Mouse (Mus musculus): Measurements from ENCODE around the gene Xpnpep1. TPM values are rescaled to one million over a fixed set of nuclear protein-coding genes. Genes with fewer than 3 reads are reported as not detected.

Gene Xpnpep1
- polyA plus RNA-seq, 1 experiment from 2014 or later, result 144 TPM

DNA sequence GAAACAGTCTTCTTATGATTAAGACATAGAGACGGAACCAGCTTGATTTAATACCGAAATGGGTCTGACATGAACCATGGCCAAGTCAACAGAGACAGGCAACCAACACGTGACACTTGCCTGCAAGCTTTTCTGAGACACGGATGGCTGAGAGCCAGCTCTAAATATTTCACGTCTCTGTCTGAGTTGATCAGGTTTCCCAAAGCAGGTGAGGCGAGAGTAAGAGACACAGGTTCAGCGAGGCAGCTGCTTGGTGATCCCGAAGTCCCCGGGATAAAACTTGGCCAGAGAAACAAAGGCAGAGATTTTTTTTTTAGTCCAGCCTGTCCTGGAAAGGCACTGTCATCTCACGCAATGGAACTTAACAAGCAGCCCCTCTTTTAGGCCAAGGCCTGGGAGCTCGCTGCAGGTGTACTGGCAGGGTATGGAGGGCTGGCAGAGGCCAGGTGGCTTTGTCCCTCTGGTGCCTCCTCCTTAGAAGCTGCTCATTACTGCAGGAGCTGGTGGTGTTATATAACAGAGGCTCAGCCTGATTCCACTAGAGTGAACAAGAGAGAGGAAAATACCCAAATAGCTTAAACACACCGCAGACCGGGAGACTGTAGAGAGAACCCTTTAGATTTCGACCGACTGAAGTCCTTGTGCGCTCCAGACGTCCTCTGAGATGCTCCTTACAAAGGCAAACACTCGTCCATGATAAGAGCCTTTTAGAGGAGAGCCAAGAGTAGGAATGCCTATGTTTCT is 36.4 kb upstream of the Xpnpep1 start:
- 0 out of 2 replicates have a peak overlapping the region, but pooled peaks have one; percentile 1 for H3K4me2 ChIP-seq

DNA sequence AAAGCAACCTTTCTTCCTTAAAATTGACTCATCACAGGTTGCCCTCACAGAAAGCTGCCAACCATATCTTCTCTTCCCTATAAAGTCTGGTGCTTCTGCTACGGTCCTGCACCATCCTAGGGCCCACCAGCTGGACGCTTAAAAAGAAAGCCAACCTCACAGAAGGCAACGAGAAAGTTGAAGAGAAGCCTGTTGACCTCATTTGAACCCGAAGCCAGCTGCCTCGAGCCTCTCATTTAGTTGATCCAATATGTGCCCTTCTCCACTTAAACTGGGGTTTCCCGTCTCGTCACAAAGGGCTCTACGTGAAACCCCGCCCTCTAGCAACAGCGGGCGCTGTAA is 35.9 kb upstream of the Xpnpep1 start:
- peaks cover 63% of the 10 kb centered on the region for H3K4me1 ChIP-seq
- 0 out of 2 replicates have a peak overlapping the region, but pooled peaks have one; percentile 1 for H3K4me2 ChIP-seq
- no peaks in the 10 kb centered on the region for H3K9me3 ChIP-seq
- no peak overlapping the region for H3K9ac ChIP-seq
- H3K36me3 ChIP-seq, result no peaks in the 10 kb centered on the region
- WGBS, result 59% methylated on average over 11 of the region's 11 CpGs
- no peaks in the 10 kb centered on the region for H3K27me3 ChIP-seq
- H3K4me3 ChIP-seq, result no peak overlapping the region
- H3K27ac ChIP-seq, result peak overlapping the region; percentile 54
- ATAC-seq (ENCODE audit: insufficient number of reproducible peaks, low FRiP score, low TSS enrichment, low read depth), result no peak

More for the DNA sequence above, 36.4 kb upstream of the Xpnpep1 start:
- H3K27me3 ChIP-seq, result no peaks in the 10 kb centered on the region
- peak overlapping the region; percentile 54 for H3K27ac ChIP-seq
- 39% methylated on average over 18 of the region's 18 CpGs for WGBS
- no peaks in the 10 kb centered on the region for H3K9me3 ChIP-seq
- H3K4me1 ChIP-seq, result peaks cover 65% of the 10 kb centered on the region
- ATAC-seq (ENCODE audit: insufficient number of reproducible peaks, low FRiP score, low TSS enrichment, low read depth), result 0 out of 2 replicates have a peak, but pooled peaks have one; percentile 23
- no peak overlapping the region for H3K9ac ChIP-seq
- no peak overlapping the region for H3K4me3 ChIP-seq
- H3K36me3 ChIP-seq, result no peaks in the 10 kb centered on the region

DNA sequence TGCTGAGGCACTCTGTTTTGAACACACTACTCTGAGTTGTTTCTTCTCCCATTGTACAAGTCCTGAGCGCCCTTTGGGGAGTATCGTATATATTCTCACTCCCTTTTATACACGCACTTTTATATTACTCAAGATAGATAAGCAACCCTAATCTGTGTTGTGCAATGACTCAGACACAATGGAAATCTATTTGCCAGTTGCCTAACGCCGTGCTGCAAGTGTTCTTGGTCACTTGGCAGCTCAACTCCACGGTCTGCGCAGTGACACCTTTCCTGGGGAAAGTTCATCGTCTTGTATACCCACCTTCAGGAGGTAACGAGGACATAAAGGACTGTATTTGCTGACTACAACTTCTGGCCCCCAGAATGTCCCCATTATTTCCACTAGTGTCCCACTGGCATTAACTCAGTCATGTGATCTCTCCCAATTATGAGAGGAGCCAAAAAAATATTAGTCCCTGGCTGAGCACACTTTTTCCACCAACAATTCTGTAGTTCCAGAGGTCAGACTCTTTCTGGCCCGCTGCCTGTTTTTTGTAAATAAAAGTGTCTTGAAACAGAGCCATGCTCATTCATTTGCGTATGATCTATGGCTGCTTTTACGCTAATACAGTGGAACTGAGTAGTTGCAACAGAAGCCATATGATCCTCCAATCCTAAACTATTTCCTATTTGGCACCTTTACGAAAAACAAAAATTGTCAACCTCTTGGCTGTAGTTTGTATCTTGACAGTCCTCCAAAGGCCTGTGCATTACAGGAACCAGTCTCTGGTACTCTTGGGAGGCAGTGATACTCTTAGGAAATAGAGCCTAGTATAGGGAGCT is 35.1 kb upstream of the Xpnpep1 start:
- WGBS, result 64% methylated on average over 13 of the region's 13 CpGs
- Histone ChIP-seq H3K9me3 (no peaks in the 10 kb centered on the region), H3K27me3 (no peaks in the 10 kb centered on the region), H3K4me2 (no peak overlapping the region), H3K4me3 (no peak overlapping the region), H3K9ac (no peak overlapping the region), H3K27ac (peak overlapping the region; percentile 54; the same call in 1 of the 2 replicates), H3K36me3 (no peaks in the 10 kb centered on the region), H3K4me1 (peaks cover 60% of the 10 kb centered on the region)
- no peak for ATAC-seq (ENCODE audit: insufficient number of reproducible peaks, low FRiP score, low TSS enrichment, low read depth)

DNA sequence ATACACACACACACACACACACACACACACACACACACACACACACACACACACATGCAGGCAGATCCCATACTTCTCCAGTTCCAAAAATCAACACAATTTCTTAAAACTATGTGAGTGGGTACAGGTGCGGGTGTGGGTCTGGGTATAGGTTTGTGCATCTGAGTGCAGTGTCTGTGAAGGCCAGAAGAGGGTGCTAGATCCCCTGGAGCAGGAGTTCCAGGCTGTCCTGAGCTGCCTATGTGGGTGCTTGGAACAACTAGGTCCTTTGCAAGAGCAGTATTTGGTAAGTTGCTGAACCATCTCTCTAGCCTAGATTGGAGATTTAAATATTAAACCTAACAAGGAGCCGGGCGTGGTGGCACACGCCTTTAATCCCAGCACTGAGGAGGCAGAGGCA is 33.5 kb upstream of the Xpnpep1 start:
- no peak overlapping the region for H3K27ac ChIP-seq
- H3K4me1 ChIP-seq, result peaks cover 52% of the 10 kb centered on the region
- H3K4me3 ChIP-seq, result no peak overlapping the region
- H3K4me2 ChIP-seq, result no peak overlapping the region
- no peak for ATAC-seq (ENCODE audit: insufficient number of reproducible peaks, low FRiP score, low TSS enrichment, low read depth)
- H3K36me3 ChIP-seq, result no peaks in the 10 kb centered on the region
- 99% methylated on average over 4 of the region's 4 CpGs for WGBS
- H3K27me3 ChIP-seq, result no peaks in the 10 kb centered on the region
- no peaks in the 10 kb centered on the region for H3K9me3 ChIP-seq
- H3K9ac ChIP-seq, result no peak overlapping the region

DNA sequence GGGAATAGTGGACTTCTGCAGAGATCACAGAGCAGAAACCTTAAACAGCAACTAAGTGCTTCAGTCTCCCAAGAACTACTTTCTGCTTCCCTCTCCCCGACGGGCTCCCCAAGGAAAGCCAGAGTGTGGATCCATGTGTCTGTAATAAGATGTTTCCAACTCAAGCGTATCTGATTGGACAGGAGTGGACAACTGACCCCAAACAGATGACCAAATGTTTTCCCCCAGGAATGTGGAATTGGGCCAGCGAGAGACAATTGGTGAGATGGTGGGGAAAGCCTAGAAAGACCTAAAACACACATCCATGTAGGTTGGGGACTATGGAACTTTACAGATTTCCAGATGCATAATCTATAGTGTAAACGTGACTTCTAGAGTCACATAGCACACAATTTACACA is 32.4 kb upstream of the Xpnpep1 start:
- Histone ChIP-seq H3K9me3 (no peaks in the 10 kb centered on the region), H3K4me2 (no peak overlapping the region), H3K27ac (peak overlapping the region; percentile 24), H3K36me3 (no peaks in the 10 kb centered on the region), H3K27me3 (no peaks in the 10 kb centered on the region), H3K9ac (no peak overlapping the region), H3K4me1 (peaks cover 47% of the 10 kb centered on the region), H3K4me3 (no peak overlapping the region)
- WGBS, result 80% methylated on average over 5 of the region's 5 CpGs
- no peak for ATAC-seq (ENCODE audit: insufficient number of reproducible peaks, low FRiP score, low TSS enrichment, low read depth)

DNA sequence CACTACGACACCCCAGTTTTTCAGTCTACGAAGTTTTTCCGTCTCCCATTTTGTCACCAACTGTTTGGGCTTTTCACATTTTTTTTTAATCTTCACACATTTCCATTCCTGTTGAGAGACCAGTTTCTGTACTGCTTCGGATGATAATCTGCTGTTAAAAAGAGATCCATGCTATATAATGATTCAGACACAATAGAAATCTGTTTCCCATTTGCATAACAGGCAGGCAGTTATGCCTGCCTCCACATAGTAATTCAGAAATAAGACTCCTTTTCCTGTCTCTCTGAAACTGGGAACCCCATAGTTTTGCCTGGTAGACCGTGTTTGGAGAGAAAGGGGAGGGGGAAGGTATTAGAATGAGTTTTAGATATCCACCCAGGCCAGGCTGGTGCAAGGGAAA is 31.6 kb upstream of the Xpnpep1 start:
- no peak overlapping the region for H3K4me3 ChIP-seq
- H3K4me1 ChIP-seq, result peaks cover 45% of the 10 kb centered on the region
- H3K9ac ChIP-seq, result no peak overlapping the region
- no peaks in the 10 kb centered on the region for H3K27me3 ChIP-seq
- H3K4me2 ChIP-seq, result no peak overlapping the region
- 21% methylated on average over 5 of the region's 5 CpGs for WGBS
- no peaks in the 10 kb centered on the region for H3K9me3 ChIP-seq
- H3K36me3 ChIP-seq, result no peaks in the 10 kb centered on the region
- H3K27ac ChIP-seq, result 0 out of 2 replicates have a peak overlapping the region, but pooled peaks have one; percentile 30
- no peak for ATAC-seq (ENCODE audit: insufficient number of reproducible peaks, low FRiP score, low TSS enrichment, low read depth)

DNA sequence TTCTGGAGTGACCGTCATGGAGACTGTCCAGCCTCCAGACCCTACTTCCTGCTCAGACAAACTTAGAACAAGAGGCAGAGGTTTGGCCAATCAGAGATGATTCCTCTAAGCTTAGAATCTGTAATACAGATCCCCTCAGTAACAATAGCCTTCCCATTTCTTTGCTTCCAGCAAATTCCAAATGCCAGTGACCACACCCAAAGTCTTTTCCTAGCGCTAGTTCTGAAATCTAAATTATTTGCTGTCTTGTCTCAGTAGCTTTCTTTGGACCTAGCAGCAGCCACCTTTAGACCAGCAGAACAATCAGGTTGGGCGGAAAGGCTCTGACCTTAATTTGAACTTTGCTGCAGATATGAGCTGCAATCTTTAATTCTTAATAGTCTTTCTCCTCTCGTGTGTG is 30.9 kb upstream of the Xpnpep1 start:
- no peak overlapping the region for H3K9ac ChIP-seq
- no peaks in the 10 kb centered on the region for H3K36me3 ChIP-seq
- no peak overlapping the region for H3K4me3 ChIP-seq
- no peaks in the 10 kb centered on the region for H3K27me3 ChIP-seq
- WGBS, result 49% methylated on average over 4 of the region's 4 CpGs
- no peak overlapping the region for H3K27ac ChIP-seq
- no peak for ATAC-seq (ENCODE audit: insufficient number of reproducible peaks, low FRiP score, low TSS enrichment, low read depth)
- H3K9me3 ChIP-seq, result no peaks in the 10 kb centered on the region
- H3K4me2 ChIP-seq, result no peak overlapping the region
- H3K4me1 ChIP-seq, result peaks cover 45% of the 10 kb centered on the region

DNA sequence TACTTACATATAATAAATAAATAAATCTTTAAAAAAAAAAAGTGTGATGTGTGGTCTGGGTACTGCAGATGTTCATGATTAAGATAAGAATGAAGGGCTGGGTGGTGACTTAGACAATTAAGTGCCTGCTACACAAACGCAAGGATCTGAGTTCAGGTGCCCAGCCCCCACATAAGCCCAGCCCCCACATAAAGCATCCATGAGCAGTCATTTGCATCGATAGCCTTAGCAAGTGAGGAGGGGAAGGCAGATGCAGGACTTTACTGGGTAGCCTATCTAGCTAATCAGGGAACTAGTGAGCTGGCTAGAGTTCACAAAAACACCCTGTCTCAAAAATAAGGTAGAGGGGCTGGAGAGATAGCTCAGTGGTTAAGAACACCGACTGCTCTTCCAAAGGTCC is 29.4 kb upstream of the Xpnpep1 start:
- Histone ChIP-seq H3K27me3 (no peaks in the 10 kb centered on the region), H3K9me3 (no peaks in the 10 kb centered on the region), H3K4me1 (peaks cover 44% of the 10 kb centered on the region), H3K4me2 (no peak overlapping the region), H3K4me3 (no peak overlapping the region), H3K9ac (no peak overlapping the region), H3K36me3 (no peaks in the 10 kb centered on the region), H3K27ac (no peak overlapping the region)
- 65% methylated on average over 3 of the region's 3 CpGs for WGBS
- no peak for ATAC-seq (ENCODE audit: insufficient number of reproducible peaks, low FRiP score, low TSS enrichment, low read depth)

DNA sequence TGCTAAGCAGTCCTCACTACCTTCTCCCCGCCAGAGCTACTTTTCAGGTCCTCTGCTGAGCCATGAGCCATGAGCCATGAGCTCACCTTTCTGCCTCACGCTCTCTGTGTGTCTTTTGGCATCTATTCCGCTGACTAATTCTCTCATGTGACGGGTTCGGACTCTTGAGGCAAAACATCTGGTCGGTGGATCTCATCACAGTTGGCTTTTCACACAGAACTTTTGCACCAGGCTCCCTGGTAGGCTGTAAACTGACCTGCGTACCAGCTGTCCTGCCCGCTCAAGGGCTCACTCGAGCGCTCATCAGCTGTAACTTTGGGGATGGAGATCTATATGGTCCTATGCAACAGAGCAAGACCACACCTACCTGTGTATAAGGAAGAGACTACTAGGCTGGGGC is 26.9 kb upstream of the Xpnpep1 start:
- H3K36me3 ChIP-seq, result no peaks in the 10 kb centered on the region
- H3K27me3 ChIP-seq, result no peaks in the 10 kb centered on the region
- peak overlapping the region; percentile 59; the same call in 1 of the 2 replicates for H3K27ac ChIP-seq
- H3K4me3 ChIP-seq, result no peak overlapping the region
- WGBS, result 27% methylated on average over 10 of the region's 10 CpGs
- H3K4me2 ChIP-seq, result peak overlapping the region; percentile 15
- no peak overlapping the region for H3K9ac ChIP-seq
- H3K4me1 ChIP-seq, result peaks cover 37% of the 10 kb centered on the region
- H3K9me3 ChIP-seq, result no peaks in the 10 kb centered on the region
- peak; percentile 71 for ATAC-seq (ENCODE audit: insufficient number of reproducible peaks, low FRiP score, low TSS enrichment, low read depth)

DNA sequence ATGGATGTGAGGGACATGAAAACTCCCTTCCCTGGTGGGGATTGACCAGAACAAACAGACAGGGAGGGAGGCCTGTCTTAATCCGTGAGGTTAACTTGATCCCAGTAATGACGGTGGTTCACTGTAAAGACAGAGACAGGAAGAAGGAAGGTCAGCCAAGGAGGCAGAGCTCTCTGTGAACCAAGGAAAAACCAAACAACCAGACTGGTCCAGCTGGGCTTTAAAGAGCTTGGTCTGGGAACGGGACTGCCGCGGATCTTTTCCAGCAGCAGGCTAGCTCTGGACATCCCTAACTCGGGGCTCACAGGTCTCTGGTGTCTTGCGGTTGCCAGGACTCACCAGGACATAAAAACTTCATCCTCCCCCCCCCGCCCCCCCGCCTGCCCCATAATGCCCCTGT is 26.5 kb upstream of the Xpnpep1 start:
- no peak overlapping the region for H3K9ac ChIP-seq
- H3K27me3 ChIP-seq, result no peaks in the 10 kb centered on the region
- H3K9me3 ChIP-seq, result no peaks in the 10 kb centered on the region
- H3K4me3 ChIP-seq, result no peak overlapping the region
- H3K27ac ChIP-seq, result peak overlapping the region; percentile 59; the same call in 1 of the 2 replicates
- no peak; the same call in 1 of the 2 replicates for ATAC-seq (ENCODE audit: insufficient number of reproducible peaks, low FRiP score, low TSS enrichment, low read depth)
- no peaks in the 10 kb centered on the region for H3K36me3 ChIP-seq
- 16% methylated on average over 8 of the region's 9 CpGs for WGBS
- H3K4me1 ChIP-seq, result peaks cover 33% of the 10 kb centered on the region
- H3K4me2 ChIP-seq, result peak overlapping the region; percentile 15

DNA sequence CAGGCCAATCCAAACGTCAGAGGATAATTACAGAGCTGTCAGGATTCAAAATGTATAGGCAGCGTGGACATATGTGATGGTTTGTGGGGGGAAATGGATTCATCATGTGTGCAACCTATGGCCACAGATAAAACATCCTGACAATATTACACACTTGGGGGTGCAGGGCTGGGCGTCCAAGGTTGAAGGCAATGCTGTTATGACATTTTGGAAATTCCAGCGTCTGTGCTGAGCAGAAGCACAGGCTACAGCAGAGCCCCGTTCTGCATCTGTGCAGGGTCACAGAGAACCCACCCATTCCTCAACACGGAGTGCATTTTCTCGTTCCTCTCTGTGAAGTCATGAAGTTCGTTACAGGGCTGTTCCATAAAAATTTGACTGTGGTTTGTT is 25.0 kb upstream of the Xpnpep1 start:
- Histone ChIP-seq H3K36me3 (no peaks in the 10 kb centered on the region), H3K27me3 (no peaks in the 10 kb centered on the region), H3K4me2 (no peak overlapping the region), H3K4me3 (no peak overlapping the region), H3K9me3 (no peaks in the 10 kb centered on the region), H3K27ac (peak overlapping the region; percentile 38; the same call in 1 of the 2 replicates), H3K4me1 (peaks cover 25% of the 10 kb centered on the region), H3K9ac (no peak overlapping the region)
- WGBS, result 22% methylated on average over 8 of the region's 8 CpGs
- no peak for ATAC-seq (ENCODE audit: insufficient number of reproducible peaks, low FRiP score, low TSS enrichment, low read depth)
